Mouse (Mus musculus): ENCODE measurements around the gene Adamts2.

Gene Adamts2

GRCm38 (mm10) chr11:50620926-50621325, 19.0 kb downstream of the Adamts2 start:
- in situ Hi-C loops (cut with MboI; ENCODE audit: low pct_unique_long_range_greater_than_20kb in 1 of 2, low sequenced_read_pairs in 2 of 2, unreplicated experiment in 1 of 2): no loop called here

DNA sequence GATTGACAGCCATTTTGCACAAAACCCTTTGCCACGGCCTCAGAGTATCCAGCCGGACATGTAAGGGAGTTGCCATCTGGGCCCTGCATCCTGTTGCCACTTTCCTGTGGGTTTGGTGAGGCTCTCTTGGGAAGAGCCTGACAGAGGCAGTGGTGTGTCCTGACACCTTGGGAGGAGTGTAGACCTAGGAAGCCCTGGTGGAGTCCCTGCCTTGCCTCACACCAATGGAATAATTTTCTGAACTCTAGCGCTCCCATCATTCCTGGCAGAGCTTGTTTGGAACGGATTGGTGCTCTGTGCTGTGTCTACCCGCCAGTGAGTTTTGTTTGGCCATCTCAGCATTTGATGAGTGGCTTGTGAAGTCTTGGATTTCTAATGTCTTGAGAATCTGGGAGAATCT, 19.5 kb downstream of the Adamts2 start:
- in situ Hi-C loops (cut with MboI; ENCODE audit: low pct_unique_long_range_greater_than_20kb in 1 of 2, low sequenced_read_pairs in 2 of 2, unreplicated experiment in 1 of 2): no loop called here

DNA sequence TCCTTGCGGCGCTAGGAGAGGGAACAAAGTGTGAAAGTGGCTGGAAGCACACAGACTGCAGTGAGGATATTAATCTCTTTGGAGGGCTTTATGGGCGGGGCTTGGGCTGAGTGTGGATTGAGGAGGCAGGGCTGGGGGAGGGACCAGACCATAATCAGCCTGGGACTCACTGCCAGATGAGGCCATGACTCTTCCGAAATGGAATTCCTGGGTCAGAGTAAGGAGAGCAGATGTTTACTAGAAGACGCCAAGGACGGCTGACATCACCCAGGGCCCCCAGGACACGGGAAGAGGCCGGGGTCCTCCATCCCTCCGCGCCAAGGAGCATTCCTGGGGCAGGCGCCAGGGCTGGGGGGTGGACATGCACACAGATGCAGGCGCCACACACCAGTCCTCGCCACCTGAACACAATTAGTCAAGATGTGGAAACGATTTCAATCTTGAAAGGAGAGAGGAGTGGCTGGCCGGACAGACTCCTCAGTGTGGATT, 20.4 kb downstream of the Adamts2 start:
- in situ Hi-C loops (cut with MboI; ENCODE audit: low pct_unique_long_range_greater_than_20kb in 1 of 2, low sequenced_read_pairs in 2 of 2, unreplicated experiment in 1 of 2): no loop called here

DNA sequence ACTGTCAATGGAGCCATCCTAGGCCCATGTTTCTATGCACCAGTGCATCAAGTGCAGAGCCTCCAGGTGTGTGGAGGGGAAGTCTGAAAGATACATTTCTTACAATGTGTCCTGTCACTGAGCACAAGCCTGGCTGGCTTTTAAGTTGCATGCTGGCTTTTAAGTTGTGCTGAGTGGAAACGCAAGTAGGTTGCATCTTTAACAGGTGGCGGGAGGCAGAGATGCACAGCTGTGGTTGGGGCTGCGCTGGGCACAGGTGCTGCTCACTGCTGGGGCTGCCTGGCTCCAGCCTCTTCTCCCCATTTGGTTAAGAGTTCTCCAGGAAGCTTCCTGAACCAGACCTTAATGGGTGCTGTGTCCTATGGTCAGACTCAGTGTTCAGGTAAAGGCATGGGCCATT, 21.9 kb downstream of the Adamts2 start:
- in situ Hi-C loops (cut with MboI; ENCODE audit: low pct_unique_long_range_greater_than_20kb in 1 of 2, low sequenced_read_pairs in 2 of 2, unreplicated experiment in 1 of 2): no loop called here

DNA sequence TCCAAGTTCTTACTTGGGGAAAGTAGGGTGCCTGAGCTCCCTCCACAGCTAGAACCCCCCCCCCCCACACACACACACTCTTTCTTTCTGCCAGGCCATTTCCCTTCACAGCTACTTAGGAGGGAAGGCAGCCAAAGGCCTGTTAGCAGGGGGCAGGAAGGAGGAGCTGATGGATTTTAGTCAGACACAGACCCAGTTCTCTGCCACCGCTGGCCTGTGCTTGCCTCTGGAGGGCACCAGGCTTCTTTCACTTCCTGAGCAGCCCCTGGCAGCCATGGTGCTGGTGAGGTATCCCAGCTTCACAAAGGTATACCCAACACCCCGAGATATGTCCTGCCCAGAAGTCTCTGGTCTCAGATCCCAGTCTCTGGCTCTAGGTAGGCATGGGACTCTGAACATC, 22.4 kb downstream of the Adamts2 start:
- in situ Hi-C loops (cut with MboI; ENCODE audit: low pct_unique_long_range_greater_than_20kb in 1 of 2, low sequenced_read_pairs in 2 of 2, unreplicated experiment in 1 of 2): no loop called here

DNA sequence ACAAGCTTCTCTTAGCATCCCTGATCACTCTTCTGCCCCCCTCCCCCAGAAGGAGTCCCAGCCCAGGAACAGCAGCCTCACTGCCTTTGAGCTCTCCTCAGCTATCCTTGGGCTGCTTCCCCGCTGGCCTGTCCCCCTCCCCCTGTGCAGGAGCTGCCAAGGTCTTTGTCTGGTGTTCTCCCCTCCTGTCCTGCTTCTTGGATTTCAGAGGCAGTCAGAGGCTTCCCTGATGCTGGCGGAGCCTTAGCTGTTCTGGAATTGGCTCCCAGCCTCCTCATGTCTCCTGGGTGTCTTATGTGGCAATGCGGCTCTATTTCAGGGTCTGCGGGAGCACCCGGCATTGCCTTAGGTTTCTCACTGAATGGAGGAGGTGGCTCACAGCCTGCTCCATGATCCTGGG, 22.8 kb downstream of the Adamts2 start:
- in situ Hi-C loops (cut with MboI; ENCODE audit: low pct_unique_long_range_greater_than_20kb in 1 of 2, low sequenced_read_pairs in 2 of 2, unreplicated experiment in 1 of 2): no loop called here

- in situ Hi-C loops (cut with MboI; ENCODE audit: low pct_unique_long_range_greater_than_20kb in 1 of 2, low sequenced_read_pairs in 2 of 2, unreplicated experiment in 1 of 2): no loop called here
Measured at GRCm38 (mm10) chr11:50628915-50629314, 27.0 kb downstream of the Adamts2 start.

GRCm38 (mm10) chr11:50630462-50630861, 28.6 kb downstream of the Adamts2 start:
- in situ Hi-C loops (cut with MboI; ENCODE audit: low pct_unique_long_range_greater_than_20kb in 1 of 2, low sequenced_read_pairs in 2 of 2, unreplicated experiment in 1 of 2): no loop called here

- in situ Hi-C loops (cut with MboI; ENCODE audit: low pct_unique_long_range_greater_than_20kb in 1 of 2, low sequenced_read_pairs in 2 of 2, unreplicated experiment in 1 of 2): no loop called here
Measured at GRCm38 (mm10) chr11:50632270-50632669, 30.4 kb downstream of the Adamts2 start.

DNA sequence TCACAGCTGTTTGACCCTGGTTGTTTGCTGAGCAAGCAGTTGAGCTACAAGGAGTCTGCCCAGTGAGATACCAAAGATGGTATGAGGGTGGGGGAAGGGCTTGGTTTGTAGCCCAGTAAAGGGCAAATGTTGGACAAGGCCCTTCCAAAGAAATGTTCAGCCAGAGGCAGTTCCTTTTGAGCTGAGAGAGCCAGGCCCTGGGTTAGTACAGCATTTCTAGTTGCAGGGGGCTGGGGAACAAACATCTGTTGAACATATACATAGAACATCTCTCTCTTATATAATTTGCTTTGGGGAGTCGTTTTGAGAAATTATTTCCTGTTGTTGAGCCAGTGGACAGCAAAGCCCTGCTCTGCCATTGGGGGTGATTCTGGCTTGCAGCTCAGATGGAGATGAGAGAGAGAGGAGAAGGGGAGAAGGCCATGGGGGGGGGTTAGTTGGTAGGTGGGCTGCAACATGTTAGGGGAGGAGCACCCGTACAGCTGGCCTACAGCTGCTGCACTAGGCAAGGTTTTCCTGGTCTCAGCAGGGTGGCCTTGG, 33.2 kb downstream of the Adamts2 start:
- in situ Hi-C loops (cut with MboI; ENCODE audit: low pct_unique_long_range_greater_than_20kb in 1 of 2, low sequenced_read_pairs in 2 of 2, unreplicated experiment in 1 of 2): no loop called here

DNA sequence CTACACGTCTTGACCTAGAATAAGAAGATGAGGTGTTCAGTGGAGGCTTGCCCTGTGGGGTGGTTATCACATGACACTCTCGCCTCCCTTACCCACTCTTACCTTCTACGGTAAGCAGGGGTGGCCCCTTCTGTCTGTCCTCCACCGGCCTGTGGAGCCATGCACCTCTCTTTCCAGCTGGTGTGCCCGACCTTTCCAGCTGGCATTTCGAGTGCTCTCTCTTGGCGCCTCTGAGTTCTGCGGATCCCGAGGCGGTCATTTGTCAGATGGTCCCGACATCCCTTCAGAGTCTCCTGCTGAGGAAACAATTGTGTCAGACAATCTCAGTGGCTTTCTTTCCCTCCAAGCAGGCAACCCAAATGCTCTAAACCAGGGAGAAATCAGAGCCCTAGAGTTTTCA, 35.1 kb downstream of the Adamts2 start:
- in situ Hi-C loops (cut with MboI; ENCODE audit: low pct_unique_long_range_greater_than_20kb in 1 of 2, low sequenced_read_pairs in 2 of 2, unreplicated experiment in 1 of 2): no loop called here

- in situ Hi-C loops (cut with MboI; ENCODE audit: low pct_unique_long_range_greater_than_20kb in 1 of 2, low sequenced_read_pairs in 2 of 2, unreplicated experiment in 1 of 2): no loop called here
Measured at GRCm38 (mm10) chr11:50638197-50638867, 36.4 kb downstream of the Adamts2 start.

GRCm38 (mm10) chr11:50638868-50639220, 37.0 kb downstream of the Adamts2 start:
- in situ Hi-C loops (cut with MboI; ENCODE audit: low pct_unique_long_range_greater_than_20kb in 1 of 2, low sequenced_read_pairs in 2 of 2, unreplicated experiment in 1 of 2): no loop called here

DNA sequence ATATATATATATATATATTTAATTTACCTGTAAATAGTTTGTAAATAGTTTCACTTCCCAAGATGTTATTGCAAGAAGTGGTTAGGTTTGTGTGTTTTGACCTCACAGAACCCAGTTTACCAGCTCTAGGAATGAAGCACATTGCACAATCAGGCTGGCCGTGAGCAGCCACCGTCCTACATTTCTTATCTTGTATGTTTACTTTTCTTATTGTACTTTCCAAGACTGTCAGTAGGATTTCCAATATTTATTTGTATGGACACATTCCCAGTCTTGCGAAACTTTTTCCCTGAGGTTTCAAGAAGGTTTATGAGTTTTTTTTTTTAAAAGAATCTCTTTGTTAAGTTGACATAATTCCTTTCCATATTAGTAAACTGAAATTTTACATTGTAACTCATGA, 40.7 kb downstream of the Adamts2 start:
- in situ Hi-C loops (cut with MboI; ENCODE audit: low pct_unique_long_range_greater_than_20kb in 1 of 2, low sequenced_read_pairs in 2 of 2, unreplicated experiment in 1 of 2): no loop called here

GRCm38 (mm10) chr11:50646148-50646547, 44.3 kb downstream of the Adamts2 start:
- in situ Hi-C loops (cut with MboI; ENCODE audit: low pct_unique_long_range_greater_than_20kb in 1 of 2, low sequenced_read_pairs in 2 of 2, unreplicated experiment in 1 of 2): no loop called here

- in situ Hi-C loops (cut with MboI; ENCODE audit: low pct_unique_long_range_greater_than_20kb in 1 of 2, low sequenced_read_pairs in 2 of 2, unreplicated experiment in 1 of 2): no loop called here
Measured at GRCm38 (mm10) chr11:50648143-50648807, 46.4 kb downstream of the Adamts2 start.

DNA sequence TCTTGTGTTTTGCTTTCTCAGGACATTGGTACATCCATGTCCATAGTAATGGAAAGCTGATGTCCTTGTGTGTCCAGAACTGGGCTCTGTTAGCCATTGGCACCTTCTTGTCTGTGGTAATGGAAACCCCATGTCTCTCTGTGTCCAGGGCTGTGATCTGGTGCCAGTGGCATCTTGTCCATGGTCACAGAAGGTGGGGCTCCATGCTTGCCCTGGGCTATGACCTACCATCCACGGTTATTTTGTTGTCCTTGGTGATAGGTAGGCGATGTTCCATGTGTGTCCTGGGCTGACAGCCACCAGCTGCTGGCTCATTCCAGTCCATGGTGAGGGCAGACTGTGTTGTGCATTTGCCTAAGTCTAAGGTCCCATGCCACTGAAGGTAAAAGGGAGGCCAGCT, 48.2 kb downstream of the Adamts2 start:
- in situ Hi-C loops (cut with MboI; ENCODE audit: low pct_unique_long_range_greater_than_20kb in 1 of 2, low sequenced_read_pairs in 2 of 2, unreplicated experiment in 1 of 2): no loop called here

- in situ Hi-C loops (cut with MboI; ENCODE audit: low pct_unique_long_range_greater_than_20kb in 1 of 2, low sequenced_read_pairs in 2 of 2, unreplicated experiment in 1 of 2): no loop called here
Measured at GRCm38 (mm10) chr11:50653746-50654431, 52.0 kb downstream of the Adamts2 start.

DNA sequence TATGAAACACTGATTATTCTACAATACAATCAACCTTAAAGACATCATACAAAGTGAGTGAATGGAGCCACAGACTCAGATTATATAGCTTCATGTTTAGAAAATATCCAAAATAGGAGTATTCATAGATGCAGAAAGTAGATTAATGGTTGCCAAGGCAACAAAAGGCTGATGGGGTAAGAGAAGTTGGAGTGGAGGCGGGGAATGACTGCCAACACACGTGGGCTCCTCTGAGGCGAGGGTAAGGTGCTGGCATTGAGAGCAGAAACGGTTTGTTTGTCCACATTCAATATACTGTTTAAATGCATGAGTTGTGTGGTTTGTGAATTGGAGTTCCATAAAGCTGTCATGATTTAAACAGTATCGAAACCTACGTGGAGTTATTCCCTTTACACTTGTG, 56.9 kb downstream of the Adamts2 start:
- in situ Hi-C loops (cut with MboI; ENCODE audit: low pct_unique_long_range_greater_than_20kb in 1 of 2, low sequenced_read_pairs in 2 of 2, unreplicated experiment in 1 of 2): no loop called here

All from mouse embryonic stem cell (cell line).